Mouse (Mus musculus) central nervous system, embryonic 11.5 days (tissue): ENCODE measurements around the gene Gm8138. TPM values are rescaled to one million over a fixed set of nuclear protein-coding genes. Genes with fewer than 3 reads are reported as not detected.

Experiments
- polyA plus RNA-seq: library from polyadenylated mRNA; depleted of rRNA; stranded (reverse); fragments of >200 nt; gene quantifications from 2 replicates; pipeline ENCODE4 v1.2.3, GENCODE M21; 2012; rRNA removed

Gm8138 gene
- polyA plus RNA-seq, result not detected in 2 replicates

GRCm38 (mm10) chr14:43416250-43416649 is at the start of gene Gm8138:
Gm8138 (minus strand) TSS chr14:43416350.

Other genes with a start within 250 kb of the Gm8138 start
- not detected in 2 replicates for gene Gm7233, start 236.5 kb downstream of the Gm8138 start, polyA plus RNA-seq
- gene Gm8122, start 181.0 kb downstream of the Gm8138 start, polyA plus RNA-seq, result not detected in 2 replicates
- not detected in 2 replicates for gene Gm8126, start 157.7 kb downstream of the Gm8138 start, polyA plus RNA-seq
- not detected in 2 replicates for gene Gm9732, start 141.3 kb downstream of the Gm8138 start, polyA plus RNA-seq
- not detected in 2 replicates for gene Gm8127, start 122.5 kb downstream of the Gm8138 start, polyA plus RNA-seq
- gene 1700001F09Rik, start 68.5 kb downstream of the Gm8138 start, polyA plus RNA-seq, result not detected in 2 replicates
- gene Gm5799, start 127.2 kb upstream of the Gm8138 start, polyA plus RNA-seq, result not detected in 2 replicates
- gene Gm17654, start 162.8 kb upstream of the Gm8138 start, polyA plus RNA-seq, result not detected in 2 replicates
- gene Gm10375, start 191.7 kb upstream of the Gm8138 start, polyA plus RNA-seq, result not detected in 2 replicates